Mouse (Mus musculus) heart, postnatal 4 days (tissue): ENCODE results near the gene Olfr309. TPM values are rescaled to one million over a fixed set of nuclear protein-coding genes. Genes with fewer than 3 reads are reported as not detected.
"Not testable (repeated sequence)": the region's sequence is repeated elsewhere in the genome, so short reads cannot be mapped to it uniquely, and the experiment has no call there.

Experiments
- DNase-seq: peaks from one replicate; pipeline ENCODE4 v3.0.0; 2021
- microRNA-seq, 2 experiments: library from miRNA; unstranded; fragments of <30 nt; microRNA quantifications; one replicate each; pipeline ENCODE4 v1.2.0; 2021 to 2022
- total RNA-seq, 2 experiments: library from RNA; stranded (reverse); gene quantifications; 2 replicates each; pipeline ENCODE4 v1.2.3; 2021

Gene Olfr309
- total RNA-seq, result not detected

DNA sequence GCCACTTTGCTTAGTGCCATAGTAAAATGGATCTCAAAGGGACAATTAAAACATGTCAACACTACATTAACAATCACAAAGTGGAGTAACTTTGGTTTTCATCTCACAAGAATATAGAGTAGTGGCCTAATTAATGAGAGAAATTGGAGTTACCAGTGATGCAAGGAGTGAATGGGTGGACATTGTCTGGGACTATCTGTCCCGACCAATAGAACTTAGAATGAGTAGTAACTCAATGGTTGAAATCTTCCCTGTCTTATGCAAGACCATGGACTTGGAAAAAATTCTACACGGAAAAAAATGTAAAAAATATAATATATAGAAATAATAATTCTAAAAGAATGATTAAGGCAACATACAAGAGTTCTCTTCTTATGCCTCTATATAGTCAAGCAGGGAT is at the start of gene Olfr309:
Olfr309 (minus strand) TSS at position 101 of the 400 bp plus-strand sequence.
- DNase-seq, result no peak

DNA sequence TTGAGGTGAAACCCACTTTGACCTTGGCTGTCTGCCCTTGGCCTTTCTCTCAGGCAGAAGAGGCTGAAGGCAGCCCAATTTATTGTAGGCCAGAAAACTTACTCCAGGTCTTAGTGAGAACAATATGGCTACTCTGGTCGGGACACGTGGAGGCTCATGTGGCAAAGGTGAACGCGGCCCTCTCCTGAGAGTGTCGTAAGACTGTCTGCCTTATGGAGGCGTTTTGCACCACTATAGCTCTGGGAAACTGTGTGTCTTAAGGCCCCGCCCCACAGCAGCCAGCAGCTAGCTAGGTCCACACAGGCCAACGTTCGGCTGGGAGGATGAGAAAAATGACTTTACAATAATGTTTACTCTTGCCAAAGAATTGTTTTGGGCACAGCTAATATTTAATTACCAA is 32.8 kb upstream of the Olfr309 start:
- DNase-seq, result not testable (repeated sequence)

DNA sequence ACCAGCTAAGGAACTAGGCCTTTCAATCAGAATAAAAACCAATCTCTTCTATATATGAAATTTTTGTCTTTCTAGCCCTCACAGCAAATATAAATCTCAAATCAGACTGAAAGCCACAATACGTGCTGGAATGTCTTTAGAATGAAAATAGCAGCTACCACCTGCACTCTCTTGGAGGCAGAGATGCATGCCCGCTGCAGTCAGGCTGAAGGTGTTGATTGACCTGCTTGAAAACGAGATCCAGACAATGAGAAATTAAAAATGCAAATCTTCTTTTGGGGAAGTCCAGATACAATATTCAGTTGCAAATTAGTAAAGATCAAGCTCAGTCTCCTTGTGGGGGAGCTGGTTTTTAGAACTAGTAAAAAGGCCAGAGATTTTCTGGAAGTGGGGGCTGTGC is 30.7 kb upstream of the Olfr309 start:
- no peak for DNase-seq

- no peak for DNase-seq
Measured at GRCm38 (mm10) chr7:86342881-86343565, 29.5 kb upstream of the Olfr309 start.

- DNase-seq, result no peak
Measured at GRCm38 (mm10) chr7:86337486-86337885, 24.0 kb upstream of the Olfr309 start, which contains the start of gene Olfr307. Gene Olfr307 (minus strand): TSS chr7:86337586.

GRCm38 (mm10) chr7:86325530-86325929 is 12.0 kb upstream of the Olfr309 start, which contains the start of gene Olfr308:
Gene Olfr308 (minus strand): TSS chr7:86325630.
- no peak for DNase-seq

DNA sequence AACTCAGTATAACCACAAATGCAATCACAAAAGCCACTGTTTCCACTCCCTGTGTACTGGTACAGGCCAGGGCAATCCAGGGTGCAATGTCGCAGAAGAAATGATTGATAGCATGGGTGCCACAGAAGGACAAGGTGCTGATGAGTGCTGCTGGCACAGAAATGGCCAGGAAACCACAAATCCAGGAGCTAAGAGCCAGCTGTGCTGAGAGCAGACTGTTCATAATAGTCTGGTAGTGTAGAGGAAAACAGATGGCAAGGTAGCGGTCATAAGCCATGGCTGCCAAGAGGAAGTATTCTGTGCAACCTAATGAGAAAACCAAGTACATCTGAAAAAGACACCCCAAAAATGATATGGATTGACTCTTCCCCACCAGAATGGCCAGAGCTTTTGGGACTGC is 7.8 kb upstream of the Olfr309 start:
- no peak for DNase-seq

DNA sequence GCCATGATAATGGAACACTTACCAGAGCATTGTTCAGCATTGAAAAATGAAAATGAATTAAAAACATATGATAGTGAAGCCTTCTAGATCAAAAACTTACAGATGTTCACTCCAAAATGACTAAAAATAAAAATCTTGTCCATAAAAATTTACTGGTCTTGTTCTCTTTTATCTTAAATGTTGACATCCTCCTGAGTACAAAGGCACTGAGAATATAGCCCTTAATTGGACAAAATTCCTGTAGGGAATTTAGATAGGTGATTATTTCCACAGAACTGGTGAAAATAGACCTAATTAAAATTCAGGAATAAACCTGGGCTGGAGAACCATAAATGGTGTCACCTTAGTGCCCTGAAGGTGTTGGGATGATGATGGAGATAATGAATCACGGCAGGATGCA is 36.4 kb downstream of the Olfr309 start, which contains the start of gene Olfr310:
Olfr310 (minus strand) TSS at position 101 of the 400 bp plus-strand sequence.
- no peak for DNase-seq

Small RNAs within 50 kb of the gene (microRNA-seq; reads per million reads assigned to microRNA genes)
- gene Gm23192, result 0 reads per million in 2 experiments

Other genes starting within 250 kb of the Olfr309 start
- not detected for gene Vmn2r75, start 141.9 kb downstream of the Olfr309 start, total RNA-seq
- gene Vmn2r76, start 67.4 kb downstream of the Olfr309 start, total RNA-seq, result not detected
- not detected for gene Olfr310, start 36.5 kb downstream of the Olfr309 start, total RNA-seq
- gene Olfr308, start 11.9 kb upstream of the Olfr309 start, total RNA-seq, result not detected
- not detected for gene Olfr307, start 23.9 kb upstream of the Olfr309 start, total RNA-seq
- not detected for gene Olfr305, start 53.2 kb upstream of the Olfr309 start, total RNA-seq
- not detected for gene Olfr304, start 73.0 kb upstream of the Olfr309 start, total RNA-seq
- not detected for gene Olfr303, start 84.1 kb upstream of the Olfr309 start, total RNA-seq
- gene Olfr301, start 90.1 kb upstream of the Olfr309 start, total RNA-seq, result not detected
- not detected for gene Olfr299, start 146.2 kb upstream of the Olfr309 start, total RNA-seq
- not detected for gene Olfr298, start 178.8 kb upstream of the Olfr309 start, total RNA-seq
- not detected for gene Olfr297, start 206.3 kb upstream of the Olfr309 start, total RNA-seq